Mouse (Mus musculus): ENCODE measurements around the gene Slitrk6. TPM values are rescaled to one million over a fixed set of nuclear protein-coding genes. Genes with fewer than 3 reads are reported as not detected.

Slitrk6 gene
- 9.9 and 10.2 TPM in 2 replicates for polyA plus RNA-seq (2015; fragmentation: Nextera tagmentation; extraction: Ambion mirVana)

DNA sequence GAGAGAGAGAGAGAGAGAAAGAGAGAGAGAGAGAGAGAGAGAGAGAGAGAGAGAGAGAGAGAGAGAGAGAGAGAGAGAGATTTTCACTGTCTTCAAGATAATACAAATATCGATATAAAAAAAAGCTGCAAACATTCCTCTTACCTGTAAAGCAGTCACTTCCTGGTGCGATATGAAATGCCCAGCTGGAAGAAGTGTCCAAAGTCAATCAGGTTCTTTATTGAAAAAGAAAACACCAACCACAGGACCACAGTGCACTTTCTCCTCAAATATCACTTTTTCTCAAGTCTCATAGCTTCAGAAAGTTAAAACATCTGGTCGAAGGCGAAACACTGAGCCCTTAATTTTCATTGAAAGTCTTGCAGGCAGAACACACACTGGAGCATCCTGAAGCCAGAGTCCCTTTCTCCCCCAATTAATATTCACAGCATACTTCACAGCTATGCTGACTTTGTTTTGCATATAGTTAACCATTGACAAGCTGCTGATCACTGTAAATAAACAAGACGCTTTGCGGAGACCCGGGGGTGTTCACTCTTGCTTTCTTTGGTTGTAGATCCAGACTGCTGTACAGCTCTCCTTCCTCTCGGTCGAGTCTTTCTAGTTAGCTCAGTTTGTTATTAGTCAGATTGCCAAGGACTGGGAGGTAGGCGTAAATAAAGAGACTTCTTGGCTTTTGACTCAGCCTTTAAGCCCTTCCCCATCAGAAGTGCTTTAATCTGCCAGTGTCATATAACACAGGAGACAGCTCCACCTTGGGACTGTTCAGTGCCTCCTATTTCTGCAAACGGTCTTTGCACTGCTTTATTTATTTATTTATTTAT is at the start of gene Slitrk6:
Gene Slitrk6 (minus strand): TSS at position 666 of the 824 bp plus-strand sequence.
- Histone ChIP-seq H3K4me3 (peak within 1 kb of the TSS; percentile 45), H3K9me3 (0 out of 2 replicates have a peak, but pooled peaks cover 4% of the 10 kb centered on the region), H3K4me2 (replicated peaks) (peak within 1 kb of the TSS; percentile 64), H3K36me3 (peaks cover 18% of the 10 kb centered on the region), H3K27me3 (no peaks in the 10 kb centered on the region), H3K4me1 (0 out of 2 replicates have a peak, but pooled peaks cover 2% of the 10 kb centered on the region), H3K9ac (peak within 1 kb of the TSS; percentile 54), H3K27ac (no peak within 1 kb of the TSS; the same call in 1 of the 2 replicates)
- ATAC-seq (ENCODE audit: low FRiP score, low read depth) = peak; percentile 86
- WGBS = 15% methylated on average over 11 of the region's 11 CpGs

DNA sequence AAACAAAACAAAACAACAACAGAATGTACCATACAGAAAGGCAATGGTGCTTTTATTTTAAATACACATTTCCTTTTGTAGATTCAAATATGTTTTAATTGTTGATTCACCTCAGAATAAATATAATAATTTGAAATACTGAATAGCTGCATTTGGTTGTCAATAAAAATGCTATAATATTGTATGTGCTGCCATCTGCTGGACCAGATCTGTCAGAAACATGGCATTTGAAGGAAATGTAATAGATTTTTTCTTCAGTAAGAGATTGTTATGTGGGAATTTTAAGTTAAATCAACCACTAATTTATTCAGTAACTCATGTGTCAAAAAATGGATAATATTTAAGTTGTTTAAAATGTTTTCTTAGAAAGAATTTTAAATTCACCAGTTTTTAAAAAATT is 22.6 kb upstream of the Slitrk6 start:
- no peak for ATAC-seq (ENCODE audit: low FRiP score, low read depth)

DNA sequence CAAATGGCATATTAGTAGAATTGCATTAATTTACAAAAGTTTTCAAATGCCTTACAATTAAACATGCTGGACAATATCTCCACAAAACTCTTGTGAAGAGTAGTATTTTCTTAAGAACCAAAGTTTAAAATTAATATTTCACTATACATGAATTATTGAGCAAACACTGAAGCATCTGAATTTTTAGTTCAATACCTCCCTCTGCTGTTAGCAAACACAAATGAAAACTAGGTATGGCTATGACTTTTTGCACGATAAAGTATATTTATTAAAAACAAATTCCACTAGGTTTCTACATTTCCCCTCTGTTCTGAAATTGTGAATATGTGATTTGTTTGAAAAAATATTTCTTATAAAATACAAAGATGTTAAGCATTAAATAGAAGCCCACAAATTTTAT is 15.7 kb upstream of the Slitrk6 start:
- no peak overlapping the region for H3K4me2 ChIP-seq (replicated peaks)
- no peaks in the 10 kb centered on the region for H3K4me1 ChIP-seq
- no peak for ATAC-seq (ENCODE audit: low FRiP score, low read depth)
- no peaks in the 10 kb centered on the region for H3K36me3 ChIP-seq
- no peak overlapping the region for H3K4me3 ChIP-seq
- H3K27me3 ChIP-seq = no peaks in the 10 kb centered on the region
- no peak overlapping the region for H3K9ac ChIP-seq
- no peaks in the 10 kb centered on the region for H3K9me3 ChIP-seq
- no peak overlapping the region for H3K27ac ChIP-seq
- WGBS = 80% methylated on average over 1 of the region's 1 CpGs

More for the DNA sequence above, 22.6 kb upstream of the Slitrk6 start:
- Histone ChIP-seq H3K4me2 (replicated peaks) (no peak overlapping the region), H3K4me3 (no peak overlapping the region), H3K27me3 (no peaks in the 10 kb centered on the region), H3K4me1 (no peaks in the 10 kb centered on the region), H3K9me3 (no peaks in the 10 kb centered on the region), H3K36me3 (no peaks in the 10 kb centered on the region), H3K27ac (no peak overlapping the region), H3K9ac (no peak overlapping the region)

DNA sequence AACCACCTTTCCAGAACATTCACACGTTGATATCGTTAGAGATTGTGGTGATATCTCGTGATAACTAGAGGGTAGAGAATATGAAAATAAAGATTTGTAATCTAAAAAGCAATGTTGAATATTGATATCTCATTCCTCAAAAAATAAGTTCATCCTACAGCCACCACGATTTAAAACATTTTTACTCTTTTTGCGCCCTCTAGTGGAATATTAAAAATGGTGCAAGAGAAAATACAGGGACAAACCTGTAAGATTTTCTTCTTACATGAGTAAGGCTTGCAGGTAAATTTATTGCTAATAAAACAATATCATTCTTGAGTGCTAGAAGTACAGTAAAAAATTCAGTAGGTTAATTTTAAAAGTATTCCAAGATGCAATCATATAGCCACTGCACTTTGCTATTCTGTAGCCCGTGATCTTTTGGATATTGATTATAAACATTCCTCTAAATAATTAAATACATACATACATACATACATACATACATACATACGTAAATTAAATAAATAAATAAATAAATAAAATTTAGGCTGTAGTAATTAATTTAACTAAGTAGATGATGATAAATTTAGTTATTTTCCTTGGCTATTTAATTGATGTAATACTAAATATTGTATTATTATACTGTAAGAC is 7.8 kb upstream of the Slitrk6 start:
- Histone ChIP-seq H3K27me3 (no peaks in the 10 kb centered on the region), H3K27ac (no peak overlapping the region), H3K4me1 (no peaks in the 10 kb centered on the region), H3K9ac (no peak overlapping the region), H3K36me3 (no peaks in the 10 kb centered on the region), H3K4me2 (replicated peaks) (no peak overlapping the region), H3K4me3 (no peak overlapping the region), H3K9me3 (no peaks in the 10 kb centered on the region)
- ATAC-seq (ENCODE audit: low FRiP score, low read depth) = no peak
- 18% methylated on average over 7 of the region's 7 CpGs for WGBS

DNA sequence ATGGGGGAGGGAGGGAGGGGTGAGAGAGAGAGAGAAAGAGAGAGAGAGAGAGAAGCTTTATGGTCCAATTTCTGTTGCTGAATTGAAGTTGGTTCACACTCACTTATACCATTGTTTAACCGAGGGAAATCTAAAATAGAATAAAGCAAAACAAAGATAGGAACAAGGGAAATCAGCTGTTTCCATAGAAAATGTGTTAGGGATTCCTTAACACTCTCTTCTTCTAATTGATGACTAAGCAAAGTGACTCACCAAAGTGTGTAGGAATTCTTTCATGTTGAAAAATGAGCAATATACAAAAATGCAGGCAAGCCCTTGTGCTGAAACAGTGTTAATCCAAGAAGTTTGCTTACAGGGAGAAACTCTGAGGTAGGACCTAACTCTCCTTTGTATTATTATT is 6.0 kb upstream of the Slitrk6 start:
- Histone ChIP-seq H3K27me3 (no peaks in the 10 kb centered on the region), H3K9ac (no peak overlapping the region), H3K9me3 (no peaks in the 10 kb centered on the region), H3K27ac (no peak overlapping the region), H3K36me3 (no peaks in the 10 kb centered on the region), H3K4me1 (no peaks in the 10 kb centered on the region), H3K4me3 (no peak overlapping the region), H3K4me2 (replicated peaks) (no peak overlapping the region)
- no peak for ATAC-seq (ENCODE audit: low FRiP score, low read depth)
- WGBS = 69% methylated on average over 1 of the region's 1 CpGs

DNA sequence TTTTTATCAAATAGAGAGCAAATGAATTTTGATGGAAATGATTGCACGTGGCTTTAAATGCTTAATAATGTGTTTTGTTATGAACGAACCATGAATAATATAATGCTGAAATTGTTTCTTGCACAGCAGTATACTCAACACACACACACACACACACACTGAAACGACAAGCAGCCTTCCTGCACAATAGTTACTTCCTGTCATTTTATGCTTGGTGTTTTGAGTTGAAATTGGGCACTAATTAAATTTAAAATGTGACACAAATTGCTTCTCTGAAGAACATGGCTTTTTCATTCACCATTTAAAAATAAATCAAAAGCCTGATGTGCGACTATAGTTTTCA is 330 bp upstream of the Slitrk6 start:
- 0 out of 2 replicates have a peak, but pooled peaks cover 4% of the 10 kb centered on the region for H3K9me3 ChIP-seq
- no peak overlapping the region for H3K9ac ChIP-seq
- peak overlapping the region; percentile 64; the same call in 1 of the 2 replicates for H3K4me2 ChIP-seq (replicated peaks)
- no peak overlapping the region for H3K27ac ChIP-seq
- H3K27me3 ChIP-seq = no peaks in the 10 kb centered on the region
- peak overlapping the region; percentile 45 for H3K4me3 ChIP-seq
- 34% methylated on average over 4 of the region's 4 CpGs for WGBS
- peaks cover 12% of the 10 kb centered on the region for H3K36me3 ChIP-seq
- ATAC-seq (ENCODE audit: low FRiP score, low read depth) = no peak; the same call in 1 of the 2 replicates
- H3K4me1 ChIP-seq = 0 out of 2 replicates have a peak, but pooled peaks cover 2% of the 10 kb centered on the region

DNA sequence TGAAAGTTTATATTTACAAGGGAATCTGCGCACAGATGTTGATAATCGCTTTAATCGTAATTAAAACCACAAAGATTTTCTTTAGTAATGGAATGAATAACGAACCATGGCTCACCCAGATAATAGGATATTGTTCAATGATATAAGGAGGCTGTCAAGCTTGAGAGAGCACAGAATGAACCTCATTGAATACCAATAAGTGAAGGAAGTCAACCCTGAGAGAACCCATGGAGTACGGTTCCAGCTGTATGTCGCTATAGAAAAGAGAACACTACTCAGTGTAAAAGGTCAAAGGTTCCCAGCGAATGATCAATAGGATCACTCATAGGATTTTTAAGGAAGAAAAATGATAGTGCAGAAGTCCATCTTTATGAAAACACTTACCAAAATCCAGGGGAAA is 15.1 kb downstream of the Slitrk6 start:
- H3K4me3 ChIP-seq = no peak overlapping the region
- no peaks in the 10 kb centered on the region for H3K36me3 ChIP-seq
- no peak for ATAC-seq (ENCODE audit: low FRiP score, low read depth)
- H3K9ac ChIP-seq = no peak overlapping the region
- WGBS = 82% methylated on average over 7 of the region's 7 CpGs
- no peaks in the 10 kb centered on the region for H3K9me3 ChIP-seq
- H3K27me3 ChIP-seq = no peaks in the 10 kb centered on the region
- no peak overlapping the region for H3K4me2 ChIP-seq (replicated peaks)
- no peak overlapping the region for H3K27ac ChIP-seq
- H3K4me1 ChIP-seq = no peaks in the 10 kb centered on the region

DNA sequence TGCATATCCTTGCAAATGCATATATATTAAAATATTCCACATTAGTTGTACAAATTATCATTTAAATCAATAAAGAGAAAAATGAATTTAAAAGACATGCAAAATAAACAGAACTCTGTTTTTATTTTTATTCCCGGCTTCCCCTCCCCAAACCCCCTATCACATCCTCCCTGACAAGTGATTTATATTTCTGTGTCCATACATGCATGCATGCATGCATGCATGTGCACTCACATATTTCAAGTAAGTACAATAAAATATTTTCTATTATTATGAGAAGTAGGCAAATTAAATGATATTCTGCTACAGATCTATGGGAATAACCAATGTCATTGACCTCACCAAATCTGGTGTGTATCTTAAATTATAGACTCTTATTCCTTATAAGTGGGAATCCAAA is 15.6 kb downstream of the Slitrk6 start:
- no peaks in the 10 kb centered on the region for H3K36me3 ChIP-seq
- ATAC-seq (ENCODE audit: low FRiP score, low read depth) = no peak
- H3K9me3 ChIP-seq = no peaks in the 10 kb centered on the region
- 92% methylated on average over 1 of the region's 1 CpGs for WGBS
- no peak overlapping the region for H3K4me2 ChIP-seq (replicated peaks)
- no peaks in the 10 kb centered on the region for H3K27me3 ChIP-seq
- no peak overlapping the region for H3K4me3 ChIP-seq
- no peaks in the 10 kb centered on the region for H3K4me1 ChIP-seq
- no peak overlapping the region for H3K27ac ChIP-seq
- H3K9ac ChIP-seq = no peak overlapping the region

DNA sequence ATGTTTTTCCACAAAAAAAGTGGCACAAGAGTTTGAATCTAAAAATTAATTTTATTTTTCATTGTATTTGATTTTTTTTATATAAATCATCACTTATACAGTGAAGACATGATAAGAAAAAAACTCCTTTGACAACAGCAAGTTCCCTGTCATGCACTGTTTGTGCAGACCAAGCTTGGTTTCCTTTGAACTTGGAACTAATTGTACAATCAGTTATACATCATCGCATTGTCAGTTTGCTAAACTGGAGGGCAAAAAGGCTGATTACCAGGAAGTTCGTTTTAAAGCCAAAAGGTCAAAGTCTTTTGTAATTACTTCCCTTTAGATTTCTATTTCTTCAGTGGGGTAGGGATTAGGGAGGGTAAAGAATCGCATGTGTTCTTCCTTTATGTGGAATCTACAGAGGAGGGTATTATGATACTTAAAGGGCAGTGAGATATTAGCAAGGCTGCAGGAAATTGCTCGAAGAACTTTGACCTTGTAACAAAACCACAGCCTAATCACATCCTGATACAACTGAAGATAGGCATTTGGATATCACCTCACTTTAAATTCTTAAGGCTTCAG is 26.5 kb downstream of the Slitrk6 start:
- no peak overlapping the region for H3K9ac ChIP-seq
- no peak for ATAC-seq (ENCODE audit: low FRiP score, low read depth)
- no peak overlapping the region for H3K27ac ChIP-seq
- H3K4me1 ChIP-seq = no peaks in the 10 kb centered on the region
- no peak overlapping the region for H3K4me2 ChIP-seq (replicated peaks)
- H3K4me3 ChIP-seq = no peak overlapping the region
- H3K27me3 ChIP-seq = no peaks in the 10 kb centered on the region
- H3K36me3 ChIP-seq = no peaks in the 10 kb centered on the region
- no peaks in the 10 kb centered on the region for H3K9me3 ChIP-seq
- 12% methylated on average over 4 of the region's 4 CpGs for WGBS

DNA sequence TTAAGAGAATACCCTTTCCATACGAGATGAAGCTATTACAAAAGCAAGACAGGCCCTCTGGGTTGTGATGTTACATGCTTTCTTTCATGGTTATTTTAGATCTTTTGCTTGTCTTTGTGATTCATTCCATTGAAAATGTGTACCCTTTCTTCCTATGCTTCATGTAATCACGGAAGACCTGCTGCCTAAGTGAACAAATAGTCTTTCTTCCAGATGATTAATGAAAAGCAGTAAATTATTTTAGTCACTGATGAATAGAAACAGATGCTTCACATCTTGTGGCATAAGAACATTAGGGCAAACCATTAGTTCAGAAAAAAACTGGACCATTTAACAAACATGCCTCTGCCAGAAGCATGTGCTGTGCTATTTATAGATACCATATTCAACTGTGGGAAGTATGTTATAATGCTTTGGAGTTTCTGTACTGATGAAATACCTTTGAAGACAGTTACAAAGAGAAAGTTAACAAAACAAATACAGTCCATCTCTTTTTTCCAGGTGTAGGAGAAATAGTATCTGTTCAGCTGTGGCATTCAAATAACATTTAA is 30.8 kb downstream of the Slitrk6 start:
- ATAC-seq (ENCODE audit: low FRiP score, low read depth) = no peak
- no peak overlapping the region for H3K4me2 ChIP-seq (replicated peaks)
- H3K9me3 ChIP-seq = no peaks in the 10 kb centered on the region
- H3K4me3 ChIP-seq = no peak overlapping the region
- no peaks in the 10 kb centered on the region for H3K4me1 ChIP-seq
- H3K27ac ChIP-seq = no peak overlapping the region
- no peak overlapping the region for H3K9ac ChIP-seq
- H3K36me3 ChIP-seq = no peaks in the 10 kb centered on the region
- no peaks in the 10 kb centered on the region for H3K27me3 ChIP-seq
- WGBS = 11% methylated on average over 2 of the region's 2 CpGs

All from limb, embryonic 13.5 days (tissue).